Mouse (Mus musculus): ENCODE data around the gene Disp1. TPM values are rescaled to one million over a fixed set of nuclear protein-coding genes. Genes with fewer than 3 reads are reported as not detected.

Disp1 gene
- polyA plus RNA-seq, 1 experiment from 2014 or later = 11.5 TPM

DNA sequence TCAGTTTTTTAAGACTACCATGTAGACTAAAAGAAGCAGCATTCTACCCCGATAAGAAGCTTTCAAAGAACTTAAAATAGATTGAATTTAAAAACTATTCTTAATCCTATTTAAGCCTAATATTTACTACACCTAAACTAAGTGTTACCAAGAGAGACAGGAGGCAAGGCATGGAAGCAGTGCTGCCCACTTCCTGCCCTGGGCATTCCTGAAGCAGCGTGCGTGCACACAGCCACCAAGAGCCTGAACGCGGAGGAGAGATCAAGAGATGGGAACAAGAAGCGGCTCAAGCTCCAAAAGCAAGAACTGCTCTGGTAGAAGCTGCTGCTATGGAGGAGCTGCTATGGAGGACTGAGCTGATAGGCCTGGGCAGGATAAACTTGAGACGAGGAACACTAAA lies 106.2 kb downstream of the Disp1 start:
- WGBS = 86% methylated on average over 7 of the region's 7 CpGs
- Histone ChIP-seq H3K9ac (no peak overlapping the region), H3K36me3 (no peaks in the 10 kb centered on the region), H3K9me3 (no peaks in the 10 kb centered on the region), H3K4me1 (peaks cover 18% of the 10 kb centered on the region), H3K27me3 (replicated peaks) (no peaks in the 10 kb centered on the region), H3K4me3 (no peak overlapping the region), H3K27ac (no peak overlapping the region), H3K4me2 (replicated peaks) (no peak overlapping the region)
- no peak for ATAC-seq (ENCODE audit: low FRiP score, low read depth)

DNA sequence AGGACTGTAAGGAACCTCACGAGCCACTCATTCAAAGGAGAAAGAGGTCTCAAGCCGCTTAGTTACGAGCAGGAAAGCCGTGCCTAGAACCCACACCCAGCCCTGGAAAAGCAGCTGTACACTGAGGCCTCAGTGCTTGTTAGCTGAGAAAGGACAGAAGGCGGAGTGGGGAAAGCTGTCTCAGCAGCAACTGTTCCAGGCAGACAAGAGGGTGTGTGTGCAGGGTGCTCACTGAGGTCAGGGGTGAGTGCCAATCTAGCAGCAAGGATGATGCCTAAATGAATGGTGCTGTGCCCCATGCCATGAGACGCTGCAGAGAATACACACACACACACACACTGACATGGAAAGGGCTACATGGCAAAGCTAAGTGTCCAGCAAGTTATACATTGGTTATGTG lies 106.8 kb downstream of the Disp1 start:
- no peak for ATAC-seq (ENCODE audit: low FRiP score, low read depth)
- peaks cover 18% of the 10 kb centered on the region for H3K4me1 ChIP-seq
- H3K27ac ChIP-seq = peak overlapping the region; percentile 7; the same call in 1 of the 2 replicates
- no peak overlapping the region for H3K4me3 ChIP-seq
- no peak overlapping the region for H3K4me2 ChIP-seq (replicated peaks)
- H3K27me3 ChIP-seq (replicated peaks) = no peaks in the 10 kb centered on the region
- WGBS = 74% methylated on average over 6 of the region's 6 CpGs
- H3K9me3 ChIP-seq = no peaks in the 10 kb centered on the region
- H3K36me3 ChIP-seq = no peaks in the 10 kb centered on the region
- no peak overlapping the region for H3K9ac ChIP-seq

DNA sequence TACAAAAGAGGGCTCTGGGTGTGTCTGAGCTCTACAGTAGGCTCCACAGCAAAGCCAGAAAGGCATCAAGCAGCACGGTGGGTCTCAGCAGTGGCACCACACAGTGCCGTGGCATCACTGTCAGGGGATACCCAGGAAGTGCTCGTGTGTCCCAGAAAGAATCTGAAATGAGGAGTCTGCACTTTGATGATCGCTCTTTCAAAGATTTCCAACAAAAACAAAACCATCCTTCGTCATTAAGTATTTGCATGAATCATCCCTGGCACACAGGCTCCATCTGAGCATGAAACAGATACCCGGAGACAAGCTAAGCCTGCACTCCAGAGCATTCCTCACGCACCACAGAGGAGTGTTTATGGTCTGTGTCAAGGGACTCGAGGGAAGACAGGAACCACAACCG lies 107.8 kb downstream of the Disp1 start:
- Histone ChIP-seq H3K9ac (no peak overlapping the region), H3K4me3 (no peak overlapping the region), H3K4me2 (replicated peaks) (no peak overlapping the region), H3K36me3 (no peaks in the 10 kb centered on the region), H3K4me1 (peaks cover 18% of the 10 kb centered on the region), H3K27ac (no peak overlapping the region), H3K27me3 (replicated peaks) (no peaks in the 10 kb centered on the region), H3K9me3 (no peaks in the 10 kb centered on the region)
- ATAC-seq (ENCODE audit: low FRiP score, low read depth) = no peak
- WGBS = 69% methylated on average over 9 of the region's 9 CpGs

DNA sequence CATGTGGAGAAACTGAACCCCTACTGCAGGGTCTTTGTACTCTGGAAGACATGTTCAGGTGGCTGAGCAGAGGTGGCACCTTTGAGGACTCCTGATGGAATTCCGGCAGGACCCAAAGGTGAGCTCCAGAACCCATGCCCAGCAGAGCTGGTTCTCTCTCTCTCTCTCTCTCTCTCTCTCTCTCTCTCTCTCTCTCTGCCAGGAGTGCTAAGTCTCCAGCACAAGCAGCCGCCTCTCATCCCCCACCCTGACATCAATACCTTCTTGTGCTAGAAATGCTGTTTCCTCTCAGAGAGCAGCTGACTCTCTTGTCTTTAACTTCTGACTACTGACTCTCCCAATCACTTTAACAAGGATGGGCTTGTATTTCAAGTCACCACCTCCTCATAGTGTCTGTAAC lies 113.8 kb downstream of the Disp1 start:
- H3K4me1 ChIP-seq = no peaks in the 10 kb centered on the region
- H3K27me3 ChIP-seq (replicated peaks) = no peaks in the 10 kb centered on the region
- H3K4me3 ChIP-seq = no peak overlapping the region
- H3K36me3 ChIP-seq = no peaks in the 10 kb centered on the region
- 88% methylated on average over 2 of the region's 2 CpGs for WGBS
- no peak overlapping the region for H3K4me2 ChIP-seq (replicated peaks)
- no peak overlapping the region for H3K27ac ChIP-seq
- no peak for ATAC-seq (ENCODE audit: low FRiP score, low read depth)
- no peaks in the 10 kb centered on the region for H3K9me3 ChIP-seq
- no peak overlapping the region for H3K9ac ChIP-seq

DNA sequence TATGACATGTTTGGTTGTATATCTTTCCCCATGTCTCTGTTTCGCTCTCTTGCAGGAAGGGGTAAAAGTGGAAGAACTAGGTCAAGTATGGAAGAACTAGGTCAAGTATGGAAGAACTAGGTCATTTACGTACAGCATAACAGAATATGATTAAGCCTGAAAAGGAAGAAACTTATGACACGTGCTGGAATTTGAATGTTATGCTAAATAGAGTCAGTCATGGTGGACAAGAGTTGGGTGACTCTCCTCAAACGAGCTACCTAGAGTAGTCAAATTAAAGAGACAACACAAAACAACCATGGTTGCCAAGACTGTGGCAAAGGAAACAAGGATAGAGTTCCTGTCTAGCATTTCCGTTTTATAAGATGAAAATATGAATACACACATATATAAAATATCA lies 116.6 kb downstream of the Disp1 start:
- Histone ChIP-seq H3K9me3 (no peaks in the 10 kb centered on the region), H3K27me3 (replicated peaks) (no peaks in the 10 kb centered on the region), H3K4me2 (replicated peaks) (no peak overlapping the region), H3K4me3 (no peak overlapping the region), H3K4me1 (no peaks in the 10 kb centered on the region), H3K27ac (no peak overlapping the region), H3K9ac (no peak overlapping the region), H3K36me3 (no peaks in the 10 kb centered on the region)
- WGBS = 91% methylated on average over 5 of the region's 5 CpGs
- no peak for ATAC-seq (ENCODE audit: low FRiP score, low read depth)

DNA sequence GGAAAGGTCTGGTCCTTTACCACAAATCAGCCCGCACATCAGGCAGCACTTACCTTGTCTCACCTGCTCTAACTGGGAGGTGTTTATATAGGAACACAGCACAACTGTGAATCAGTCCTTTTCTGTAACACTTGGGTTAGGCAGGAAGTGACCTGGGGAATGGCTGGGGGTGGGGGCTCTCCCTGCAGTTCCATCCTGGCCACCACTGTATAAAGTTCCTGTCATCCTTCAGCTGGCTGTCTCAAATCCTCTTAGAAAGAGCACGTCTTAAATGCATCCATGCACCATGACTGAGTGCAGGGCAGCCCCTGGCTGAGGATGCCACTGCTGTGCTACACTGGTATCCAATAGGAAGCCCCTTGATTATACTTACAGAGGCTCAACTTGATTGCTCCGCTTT lies 118.5 kb downstream of the Disp1 start:
- Histone ChIP-seq H3K9me3 (no peaks in the 10 kb centered on the region), H3K36me3 (no peaks in the 10 kb centered on the region), H3K4me1 (no peaks in the 10 kb centered on the region), H3K4me3 (no peak overlapping the region), H3K9ac (no peak overlapping the region), H3K27ac (no peak overlapping the region), H3K4me2 (replicated peaks) (no peak overlapping the region), H3K27me3 (replicated peaks) (no peaks in the 10 kb centered on the region)
- no peak for ATAC-seq (ENCODE audit: low FRiP score, low read depth)
- 74% methylated on average over 3 of the region's 3 CpGs for WGBS

DNA sequence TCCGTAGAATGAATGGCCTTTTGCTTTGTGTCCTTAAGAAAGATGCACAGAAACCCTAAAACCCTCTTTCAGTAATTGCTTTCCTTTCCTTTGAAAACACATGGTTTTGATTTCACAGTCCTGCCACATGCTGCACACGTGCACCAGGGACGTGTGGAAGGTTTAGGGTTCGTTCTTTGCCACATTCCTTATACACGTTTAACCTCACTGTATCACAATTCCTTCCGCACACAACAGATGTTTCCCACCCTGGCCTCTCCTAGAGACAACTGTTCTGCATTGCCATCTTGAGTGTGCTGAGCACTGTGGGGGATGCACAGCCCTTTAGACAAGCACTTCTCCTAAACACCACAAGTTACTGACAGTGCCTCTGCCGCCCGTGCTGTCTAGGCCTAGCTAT lies 119.2 kb downstream of the Disp1 start:
- no peaks in the 10 kb centered on the region for H3K9me3 ChIP-seq
- no peak overlapping the region for H3K4me3 ChIP-seq
- no peaks in the 10 kb centered on the region for H3K27me3 ChIP-seq (replicated peaks)
- ATAC-seq (ENCODE audit: low FRiP score, low read depth) = no peak
- H3K9ac ChIP-seq = no peak overlapping the region
- no peak overlapping the region for H3K27ac ChIP-seq
- WGBS = 71% methylated on average over 8 of the region's 8 CpGs
- no peaks in the 10 kb centered on the region for H3K36me3 ChIP-seq
- no peak overlapping the region for H3K4me2 ChIP-seq (replicated peaks)
- H3K4me1 ChIP-seq = no peaks in the 10 kb centered on the region

DNA sequence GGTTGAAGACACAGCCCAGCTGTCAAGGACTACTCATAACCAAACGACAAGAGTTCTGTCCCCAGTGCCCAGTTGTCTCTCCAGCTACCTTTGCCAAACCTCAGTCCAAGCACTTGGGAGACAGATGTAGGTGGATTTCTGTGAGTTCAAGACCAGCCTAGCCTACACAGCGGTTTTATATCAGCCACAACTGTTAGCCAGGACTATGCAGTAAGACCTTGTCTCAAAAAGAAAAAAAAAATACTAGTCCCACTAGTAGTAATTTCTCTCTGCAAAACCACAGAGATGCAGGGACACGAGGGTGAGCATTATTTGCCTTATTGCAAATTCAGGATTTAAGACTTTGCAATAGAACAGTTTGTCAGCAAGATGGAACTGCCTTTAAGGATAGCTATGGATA lies 120.0 kb downstream of the Disp1 start:
- Histone ChIP-seq H3K27me3 (replicated peaks) (no peaks in the 10 kb centered on the region), H3K9me3 (no peaks in the 10 kb centered on the region), H3K4me1 (no peaks in the 10 kb centered on the region), H3K4me3 (no peak overlapping the region), H3K36me3 (no peaks in the 10 kb centered on the region), H3K27ac (no peak overlapping the region), H3K9ac (no peak overlapping the region), H3K4me2 (replicated peaks) (no peak overlapping the region)
- no peak for ATAC-seq (ENCODE audit: low FRiP score, low read depth)
- 86% methylated on average over 3 of the region's 3 CpGs for WGBS

DNA sequence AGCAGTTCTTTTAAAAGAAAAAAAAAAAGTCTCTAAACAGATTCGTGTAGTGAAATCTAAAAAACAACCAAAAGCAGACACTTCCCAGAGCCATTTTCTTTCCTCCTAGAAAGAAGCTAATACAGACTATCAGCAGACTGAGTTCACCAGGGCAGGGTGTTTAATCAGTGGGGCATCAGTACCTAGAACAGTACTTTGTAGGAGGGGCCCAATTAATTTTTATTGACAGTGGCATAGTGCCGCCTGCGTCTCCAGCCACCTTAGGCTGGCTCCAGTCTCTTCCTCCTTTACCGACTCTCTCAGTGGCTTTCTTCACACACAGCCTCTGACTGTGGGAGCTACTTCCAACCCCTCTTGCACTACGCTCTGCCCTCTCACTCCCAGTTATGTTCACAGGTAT lies 121.1 kb downstream of the Disp1 start:
- 69% methylated on average over 5 of the region's 5 CpGs for WGBS
- no peak overlapping the region for H3K4me3 ChIP-seq
- ATAC-seq (ENCODE audit: low FRiP score, low read depth) = no peak

DNA sequence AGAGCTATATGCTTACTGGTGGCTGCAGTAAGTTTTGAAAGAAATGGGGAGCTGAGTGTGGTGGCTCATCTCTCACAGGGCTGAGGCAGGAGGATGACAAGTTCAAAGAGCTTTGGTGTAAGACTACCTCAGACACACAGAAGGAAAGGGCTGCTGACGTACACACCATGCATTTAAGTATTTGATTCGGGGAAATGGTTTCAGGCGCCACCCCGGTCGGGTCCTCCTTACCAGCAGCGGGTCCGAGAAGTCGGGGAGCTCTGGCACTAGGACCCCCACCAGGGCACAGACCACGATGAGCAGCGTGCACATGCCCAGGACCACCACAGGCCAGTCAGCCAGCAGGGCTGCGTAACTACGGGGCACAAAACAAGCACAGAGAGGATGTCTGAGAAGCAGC lies 121.6 kb downstream of the Disp1 start:
- Histone ChIP-seq H3K27me3 (replicated peaks) (no peaks in the 10 kb centered on the region), H3K4me2 (replicated peaks) (no peak overlapping the region), H3K27ac (no peak overlapping the region), H3K4me1 (peaks cover 6% of the 10 kb centered on the region; the same call in 1 of the 2 replicates), H3K4me3 (no peak overlapping the region), H3K9ac (no peak overlapping the region), H3K36me3 (peaks cover 3% of the 10 kb centered on the region; the same call in 1 of the 2 replicates), H3K9me3 (no peaks in the 10 kb centered on the region)
- WGBS = 93% methylated on average over 12 of the region's 12 CpGs
- no peak for ATAC-seq (ENCODE audit: low FRiP score, low read depth)

More for the DNA sequence above, 121.1 kb downstream of the Disp1 start:
- no peaks in the 10 kb centered on the region for H3K9me3 ChIP-seq
- H3K36me3 ChIP-seq = peaks cover under 1% of the 10 kb centered on the region; the same call in 1 of the 2 replicates
- H3K9ac ChIP-seq = no peak overlapping the region
- no peak overlapping the region for H3K4me2 ChIP-seq (replicated peaks)
- H3K27me3 ChIP-seq (replicated peaks) = no peaks in the 10 kb centered on the region
- peaks cover 3% of the 10 kb centered on the region; the same call in 1 of the 2 replicates for H3K4me1 ChIP-seq
- no peak overlapping the region for H3K27ac ChIP-seq

DNA sequence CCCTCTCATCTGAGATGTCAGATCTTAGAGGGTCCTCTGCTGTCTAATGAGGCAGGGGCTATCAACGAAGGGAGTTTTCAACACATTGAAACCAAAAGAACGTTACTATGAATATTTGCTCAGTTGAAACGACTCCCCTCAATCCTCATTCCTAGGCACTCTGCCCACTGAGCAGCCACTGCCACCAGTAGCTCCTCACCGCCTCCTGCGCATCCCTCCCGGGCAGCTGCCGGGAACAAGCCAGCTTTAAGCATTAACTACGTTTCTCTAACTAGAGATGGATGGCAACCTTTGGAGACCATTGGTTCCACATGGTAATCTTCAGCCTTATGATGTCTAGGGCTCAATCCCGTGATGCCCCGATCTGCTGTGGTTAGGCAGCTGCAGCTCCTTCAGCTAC lies 123.7 kb downstream of the Disp1 start:
- Histone ChIP-seq H3K27me3 (replicated peaks) (no peaks in the 10 kb centered on the region), H3K9me3 (no peaks in the 10 kb centered on the region), H3K27ac (no peak overlapping the region), H3K36me3 (peaks cover 3% of the 10 kb centered on the region; the same call in 1 of the 2 replicates), H3K4me3 (no peak overlapping the region), H3K4me2 (replicated peaks) (no peak overlapping the region), H3K9ac (no peak overlapping the region), H3K4me1 (peaks cover 6% of the 10 kb centered on the region; the same call in 1 of the 2 replicates)
- WGBS = 93% methylated on average over 10 of the region's 10 CpGs
- no peak for ATAC-seq (ENCODE audit: low FRiP score, low read depth)

DNA sequence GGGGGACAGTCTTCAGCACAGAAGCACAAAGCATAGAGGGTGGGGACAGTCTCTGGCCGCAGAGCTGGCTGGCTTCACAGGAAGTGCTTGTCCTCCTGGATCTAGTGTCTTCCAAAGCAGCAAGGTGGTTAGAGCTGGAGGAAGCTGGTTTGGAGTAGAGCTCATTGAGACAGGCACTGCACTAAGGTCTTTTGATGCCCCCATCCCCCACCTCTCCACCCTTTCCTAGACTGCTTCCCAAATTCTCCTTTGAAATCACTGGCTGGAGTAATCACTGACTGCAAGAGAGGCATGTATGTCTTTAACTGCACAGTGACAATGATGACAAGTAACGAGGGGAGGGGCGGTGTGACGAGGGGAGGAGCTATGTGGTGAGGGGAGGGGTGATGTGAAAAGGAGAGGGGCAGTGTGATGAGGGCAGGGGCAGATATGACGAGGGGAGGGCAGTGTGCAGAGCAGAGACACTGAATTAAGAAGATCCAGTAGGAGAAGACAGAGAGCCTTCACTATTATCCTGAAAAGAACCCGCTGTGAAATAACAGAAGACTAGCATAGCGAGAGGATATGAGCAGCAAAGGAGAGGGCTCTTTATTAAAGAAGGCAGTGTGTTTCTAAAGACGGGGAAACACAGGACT lies 125.8 kb downstream of the Disp1 start:
- H3K9ac ChIP-seq = no peak overlapping the region
- H3K4me1 ChIP-seq = peaks cover 6% of the 10 kb centered on the region; the same call in 1 of the 2 replicates
- no peak for ATAC-seq (ENCODE audit: low FRiP score, low read depth)
- H3K9me3 ChIP-seq = no peaks in the 10 kb centered on the region
- H3K4me3 ChIP-seq = no peak overlapping the region
- 53% methylated on average over 8 of the region's 8 CpGs for WGBS
- H3K27me3 ChIP-seq (replicated peaks) = no peaks in the 10 kb centered on the region
- H3K36me3 ChIP-seq = peaks cover 3% of the 10 kb centered on the region
- no peak overlapping the region for H3K27ac ChIP-seq
- H3K4me2 ChIP-seq (replicated peaks) = no peak overlapping the region

DNA sequence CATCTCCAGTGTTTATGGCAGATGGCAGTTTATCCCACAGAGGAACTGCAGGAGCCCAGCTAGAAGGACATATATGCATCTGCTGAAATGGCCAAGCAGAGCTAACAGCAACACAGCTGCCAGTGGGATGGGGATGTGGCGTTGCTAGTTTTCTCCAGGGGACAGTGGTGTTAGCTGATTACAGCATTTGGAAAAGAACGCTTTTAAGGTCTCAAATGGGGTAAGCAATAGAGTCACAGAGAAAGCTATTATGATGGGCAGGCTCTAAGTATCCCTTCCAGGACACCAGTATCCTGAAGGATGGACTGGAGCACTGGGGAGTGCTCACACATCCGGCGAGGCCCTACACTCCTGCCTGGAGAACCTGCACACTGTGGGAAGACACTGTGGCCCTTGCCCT lies 129.0 kb downstream of the Disp1 start:
- H3K36me3 ChIP-seq = peaks cover 28% of the 10 kb centered on the region
- H3K27ac ChIP-seq = no peak overlapping the region
- no peak overlapping the region for H3K4me2 ChIP-seq (replicated peaks)
- ATAC-seq (ENCODE audit: low FRiP score, low read depth) = no peak
- 85% methylated on average over 4 of the region's 4 CpGs for WGBS
- no peak overlapping the region for H3K9ac ChIP-seq
- H3K4me1 ChIP-seq = peaks cover 6% of the 10 kb centered on the region; the same call in 1 of the 2 replicates
- H3K27me3 ChIP-seq (replicated peaks) = no peaks in the 10 kb centered on the region
- no peaks in the 10 kb centered on the region for H3K9me3 ChIP-seq
- H3K4me3 ChIP-seq = no peak overlapping the region
